Mouse (Mus musculus) liver, postnatal 0 days (tissue): Measurements from ENCODE around the gene Arhgdib. TPM values are rescaled to one million over a fixed set of nuclear protein-coding genes. Genes with fewer than 3 reads are reported as not detected.
A peak's percentile ranks its signal among the peaks of the same experiment; 100 is the strongest.

Experiments used
- ATAC-seq: fragments of 200-750 bp; cut with Nextera tagmentation; 2 replicates; pipeline ENCODE4 v1.8.0; 2017; ENCODE audit warnings: mild to moderate bottlenecking, moderate library complexity
- DNase-seq: peaks from one replicate; pipeline ENCODE4 v3.0.0-alpha.2; 2016
- H3K27ac ChIP-seq: fragments of 300-500 bp; sonication (generic); 2 replicates; pipeline ENCODE4 v1.5.1; 2014; ENCODE audit warnings: antibody characterized with exemption, moderate library complexity, mild to moderate bottlenecking, low read depth
- H3K27me3 ChIP-seq: fragments of 300-500 bp; sonication (generic); 2 replicates; pipeline ENCODE4 v1.6.1; 2014; ENCODE audit warnings: low read length, control low read depth, mixed read lengths; ENCODE audit not compliant: insufficient read depth
- H3K36me3 ChIP-seq: fragments of 300-500 bp; sonication (generic); replicated peaks from 2 replicates; pipeline ENCODE4 v1.6.1; 2014; ENCODE audit warnings: mild to moderate bottlenecking, control low read depth, low read length, moderate library complexity, mixed read lengths; ENCODE audit not compliant: insufficient read depth
- H3K4me1 ChIP-seq: fragments of 300-500 bp; sonication (generic); 2 replicates; pipeline ENCODE4 v1.6.1; 2014; ENCODE audit warnings: antibody characterized with exemption, mild to moderate bottlenecking, control low read depth; ENCODE audit not compliant: insufficient read depth
- H3K4me2 ChIP-seq: fragments of 300-500 bp; sonication (generic); 2 replicates; pipeline ENCODE4 v1.6.1; 2014; ENCODE audit warnings: low read depth, mild to moderate bottlenecking, low read length, moderate library complexity, mixed read lengths
- H3K4me3 ChIP-seq: fragments of 300-500 bp; sonication (generic); 2 replicates; pipeline ENCODE4 v1.5.1; 2014; ENCODE audit warnings: low read depth, low read length
- H3K9ac ChIP-seq: fragments of 300-500 bp; sonication (generic); replicated peaks from 2 replicates; pipeline ENCODE4 v1.6.1; 2014; ENCODE audit warnings: mild to moderate bottlenecking, moderate library complexity
- H3K9me3 ChIP-seq: fragments of 300-500 bp; sonication (generic); 2 replicates; pipeline ENCODE4 v1.6.1; 2016; ENCODE audit warnings: mild to moderate bottlenecking, control low read depth, low read length, mixed read lengths
- CTCF ChIP-seq: sonication (generic); IDR thresholded peaks from 2 replicates; pipeline ENCODE4 v1.5.1; 2016; ENCODE audit warnings: antibody characterized with exemption, low read depth
- EP300 ChIP-seq: IDR thresholded peaks from 2 replicates; pipeline ENCODE4 v1.6.1; 2016; ENCODE audit warnings: antibody characterized with exemption, low read depth, mild to moderate bottlenecking
- WGBS: fragments of 180-500 bp; shearing (Covaris S2); extraction: QIAGEN DNeasy Blood & Tissue Kit; methylation state at CpG from one replicate; pipeline ENCODE4 v1.1.7; 2014; ENCODE audit not compliant: insufficient replicate concordance; 5-methylcytosine and 5-hydroxymethylcytosine counted together
- polyA plus RNA-seq: library from polyadenylated mRNA; unstranded; fragments of >200 nt; fragmentation: Nextera tagmentation; extraction: Ambion mirVana; gene quantifications from 2 replicates; pipeline ENCODE4 v1.2.1, GENCODE M21; 2015

Gene Arhgdib
- polyA plus RNA-seq, 1 experiment from 2014 or later = 192 TPM

DNA sequence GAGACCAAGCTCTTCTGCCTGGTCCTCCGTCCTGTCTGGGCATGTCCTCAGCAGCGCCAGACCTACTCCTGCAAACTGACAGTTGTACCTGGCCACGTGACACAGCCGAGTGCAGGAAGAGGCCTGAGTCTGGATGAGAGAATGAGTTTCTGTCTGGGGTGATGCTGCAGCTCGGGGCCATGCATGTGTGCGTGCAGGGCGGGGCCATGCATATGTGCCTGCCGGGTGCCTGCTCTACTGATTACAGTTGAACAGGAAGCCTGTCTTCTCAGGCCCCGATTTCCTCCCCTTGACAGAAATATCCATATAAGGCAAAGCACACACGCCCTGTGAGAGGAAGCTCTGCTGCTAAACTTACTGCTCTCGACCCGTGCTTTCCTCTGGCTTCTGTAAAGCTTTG is 11.0 kb downstream of the Arhgdib start:
- Histone ChIP-seq H3K4me2 (peak overlapping the region; percentile 27), H3K27me3 (no peaks in the 10 kb centered on the region), H3K27ac (peak overlapping the region; percentile 42), H3K9ac (no peak overlapping the region), H3K4me3 (no peak overlapping the region), H3K36me3 (peaks cover 53% of the 10 kb centered on the region), H3K9me3 (no peaks in the 10 kb centered on the region), H3K4me1 (peaks cover 15% of the 10 kb centered on the region)
- 11% methylated on average over 12 of the region's 12 CpGs for WGBS
- ATAC-seq = peak; percentile 99
- TF ChIP-seq CTCF = no peak
- peak; percentile 86 for TF ChIP-seq EP300
- DNase-seq = peak; percentile 82

DNA sequence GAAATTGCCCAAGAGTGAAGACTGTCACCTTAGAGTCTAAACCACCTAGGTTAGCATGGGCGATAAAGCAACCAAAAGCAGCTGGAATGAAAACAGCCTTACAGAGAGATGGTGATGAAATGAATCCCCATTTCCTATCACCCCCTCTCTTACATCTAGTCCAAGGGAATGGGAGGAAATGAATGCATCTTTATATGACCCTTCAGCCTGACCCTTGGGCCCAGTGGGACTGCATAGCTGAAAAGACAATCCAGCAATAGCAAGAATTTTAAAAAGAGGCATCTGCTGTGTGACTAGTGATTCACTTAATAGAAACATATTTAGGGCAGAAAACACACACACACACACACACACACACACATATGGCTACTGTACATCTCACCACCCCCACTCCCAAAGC is 14.1 kb downstream of the Arhgdib start:
- Histone ChIP-seq H3K4me2 (no peak overlapping the region), H3K4me3 (no peak overlapping the region), H3K27me3 (no peaks in the 10 kb centered on the region), H3K9ac (no peak overlapping the region), H3K4me1 (peaks cover 15% of the 10 kb centered on the region), H3K36me3 (peaks cover 66% of the 10 kb centered on the region), H3K9me3 (no peaks in the 10 kb centered on the region), H3K27ac (no peak overlapping the region)
- ATAC-seq (no peak), DNase-seq (no peak)
- WGBS = 81% methylated on average over 1 of the region's 1 CpGs
- TF ChIP-seq CTCF = no peak

DNA sequence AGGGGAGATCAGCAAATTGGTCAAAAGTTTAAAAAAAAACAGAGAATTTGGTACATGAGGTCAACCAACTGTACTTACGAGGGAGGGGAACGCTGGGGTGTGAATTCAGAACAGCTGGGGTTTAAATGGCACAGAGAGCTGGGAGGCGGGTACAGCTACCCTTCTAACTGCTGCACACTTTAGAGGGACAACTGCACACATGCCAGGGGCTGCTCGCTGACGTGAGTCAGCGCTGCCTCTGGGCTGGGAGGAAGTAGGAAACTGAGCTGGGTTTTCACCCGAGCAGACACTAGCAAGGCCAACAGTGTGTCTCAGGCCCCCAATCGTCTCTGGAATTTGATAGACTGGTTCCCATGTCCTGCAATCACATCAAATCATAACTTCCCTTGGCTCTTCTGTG is 16.6 kb downstream of the Arhgdib start:
- no peak for ATAC-seq
- no peak overlapping the region for H3K4me2 ChIP-seq
- no peak overlapping the region for H3K4me3 ChIP-seq
- no peaks in the 10 kb centered on the region for H3K4me1 ChIP-seq
- peaks cover 56% of the 10 kb centered on the region for H3K36me3 ChIP-seq
- DNase-seq = no peak
- H3K9ac ChIP-seq = no peak overlapping the region
- H3K27me3 ChIP-seq = no peaks in the 10 kb centered on the region
- no peak overlapping the region for H3K27ac ChIP-seq
- TF ChIP-seq CTCF (no peak), EP300 (no peak)
- H3K9me3 ChIP-seq = no peaks in the 10 kb centered on the region
- 58% methylated on average over 8 of the region's 8 CpGs for WGBS

DNA sequence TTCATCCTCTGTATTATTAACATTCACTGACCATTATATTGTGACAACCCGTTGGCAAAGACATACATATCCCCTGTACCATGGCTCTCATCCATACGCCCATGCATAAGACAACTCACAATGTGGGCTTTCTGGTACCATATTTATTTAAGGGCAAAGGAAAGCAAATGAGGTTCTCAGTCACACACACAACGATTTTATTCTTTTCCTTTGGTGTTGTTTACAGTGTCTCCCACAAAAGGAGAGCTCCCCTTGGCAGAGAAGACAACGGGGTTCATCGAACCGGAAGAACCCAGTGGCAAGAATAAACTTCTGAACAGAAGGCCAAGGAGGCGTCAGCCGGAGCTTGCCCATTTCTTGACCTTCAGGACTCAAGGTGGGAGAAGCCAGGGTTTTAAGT is 18.2 kb downstream of the Arhgdib start, which contains the start of gene Pde6h:
Gene Pde6h (plus strand): TSS at position 301 of the 400 bp plus-strand sequence.
- Histone ChIP-seq H3K27me3 (no peaks in the 10 kb centered on the region), H3K4me2 (no peak within 1 kb of the TSS), H3K4me1 (no peaks in the 10 kb centered on the region), H3K36me3 (peaks cover 48% of the 10 kb centered on the region), H3K9me3 (no peaks in the 10 kb centered on the region), H3K9ac (no peak within 1 kb of the TSS), H3K27ac (no peak within 1 kb of the TSS), H3K4me3 (no peak within 1 kb of the TSS)
- DNase-seq = no peak
- 87% methylated on average over 8 of the region's 8 CpGs for WGBS
- ATAC-seq = no peak
- TF ChIP-seq EP300 (no peak), CTCF (no peak)

DNA sequence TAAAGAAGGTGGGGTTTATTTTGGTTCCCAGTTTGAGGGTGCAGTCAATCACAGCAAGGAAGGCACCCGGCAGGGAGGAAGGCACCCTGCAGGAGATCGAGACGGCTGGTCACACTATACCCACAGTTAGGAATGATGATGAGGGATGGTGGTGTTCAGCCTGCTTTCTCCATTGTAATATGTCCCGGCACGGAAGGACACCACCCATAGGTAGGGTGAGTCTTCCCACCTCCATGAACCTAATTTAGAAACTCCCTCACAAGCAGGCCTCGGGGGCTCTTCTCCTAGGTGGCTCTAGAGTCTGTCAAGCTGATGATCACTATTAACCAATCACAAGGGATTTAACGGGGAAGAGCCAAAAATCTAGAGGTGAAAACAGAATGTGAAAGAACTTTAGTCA is 18.8 kb downstream of the Arhgdib start:
- Histone ChIP-seq H3K27me3 (no peaks in the 10 kb centered on the region), H3K4me1 (no peaks in the 10 kb centered on the region), H3K4me2 (no peak overlapping the region), H3K9ac (no peak overlapping the region), H3K36me3 (peaks cover 45% of the 10 kb centered on the region), H3K9me3 (no peaks in the 10 kb centered on the region), H3K27ac (no peak overlapping the region), H3K4me3 (no peak overlapping the region)
- no peak for ATAC-seq
- DNase-seq = no peak
- WGBS = 81% methylated on average over 7 of the region's 7 CpGs
- no peak for TF ChIP-seq CTCF
- TF ChIP-seq EP300 = no peak

DNA sequence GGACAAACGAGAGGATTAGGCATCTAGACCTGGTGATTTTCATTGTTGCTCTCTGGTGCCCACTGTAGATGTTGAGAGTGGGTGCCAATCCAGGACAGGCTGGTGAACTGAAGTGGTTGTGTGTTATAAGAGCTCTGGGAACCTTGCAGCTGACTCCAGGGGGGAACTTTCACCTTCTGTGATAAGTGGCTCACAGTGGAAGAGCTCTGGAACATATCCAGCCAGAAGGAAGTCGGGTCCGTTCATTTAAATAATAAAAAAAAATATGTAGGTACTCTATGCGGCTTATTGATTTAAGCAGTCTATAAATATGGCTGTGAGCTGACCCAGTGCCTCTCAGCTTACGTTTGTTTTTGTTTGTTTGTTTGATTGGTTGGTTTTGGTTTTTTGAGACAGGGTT is 19.6 kb downstream of the Arhgdib start, which contains the start of gene Erp27:
Gene Erp27 (minus strand): TSS at position 101 of the 400 bp plus-strand sequence.
- no peak within 1 kb of the TSS for H3K4me3 ChIP-seq
- H3K4me2 ChIP-seq = no peak within 1 kb of the TSS
- WGBS = 60% methylated on average over 5 of the region's 5 CpGs
- no peaks in the 10 kb centered on the region for H3K27me3 ChIP-seq
- TF ChIP-seq CTCF (no peak), EP300 (no peak)
- no peaks in the 10 kb centered on the region for H3K4me1 ChIP-seq
- no peak within 1 kb of the TSS for H3K9ac ChIP-seq
- DNase-seq (no peak), ATAC-seq (no peak)
- H3K9me3 ChIP-seq = no peaks in the 10 kb centered on the region
- peaks cover 37% of the 10 kb centered on the region for H3K36me3 ChIP-seq
- no peak within 1 kb of the TSS for H3K27ac ChIP-seq

DNA sequence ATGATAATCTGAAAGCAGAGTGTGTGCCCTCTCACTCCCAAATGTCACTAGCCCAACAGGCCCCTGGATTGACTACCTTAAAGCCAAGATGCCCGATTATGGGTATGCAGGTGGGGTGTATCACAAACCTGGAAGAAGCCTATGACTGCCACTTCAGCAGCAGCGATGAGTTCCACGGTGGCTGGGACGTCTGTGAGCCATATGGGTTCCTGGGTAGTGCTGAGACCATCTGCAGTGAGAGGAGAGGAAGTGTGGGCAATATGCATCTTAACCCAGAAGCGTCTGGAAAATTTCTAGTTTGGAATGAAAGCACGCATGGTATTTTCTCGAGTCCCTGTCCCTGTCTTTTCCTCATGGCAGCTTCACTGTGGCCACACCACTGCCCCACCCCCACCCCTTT is 20.1 kb downstream of the Arhgdib start:
- H3K27me3 ChIP-seq = no peaks in the 10 kb centered on the region
- no peak for TF ChIP-seq CTCF
- TF ChIP-seq EP300 = no peak
- DNase-seq (no peak), ATAC-seq (no peak)
- no peaks in the 10 kb centered on the region for H3K9me3 ChIP-seq
- H3K4me3 ChIP-seq = no peak overlapping the region
- 54% methylated on average over 7 of the region's 7 CpGs for WGBS
- no peaks in the 10 kb centered on the region for H3K4me1 ChIP-seq
- no peak overlapping the region for H3K9ac ChIP-seq
- H3K27ac ChIP-seq = no peak overlapping the region
- H3K36me3 ChIP-seq = peaks cover 34% of the 10 kb centered on the region
- no peak overlapping the region for H3K4me2 ChIP-seq
